Mouse (Mus musculus) E14TG2a.4 (cell line): ENCODE measurements at regions not wholly inside any gene's neighbourhood (a gene's known extent, or its start where the extent isn't known, plus 50 kb on each side); places are given as distances from the start of the nearest gene placed in this dataset.

Experiments used
- H3K27me3 ChIP-seq: 2 replicates; pipeline ENCODE4 v1.6.1; 2014; ENCODE audit warnings: low read length, control low read depth; ENCODE audit not compliant: insufficient read depth
- H3K36me3 ChIP-seq: 2 replicates; pipeline ENCODE4 v1.6.1; 2014; ENCODE audit warnings: low read length, control low read depth; ENCODE audit not compliant: insufficient read depth
- H3K4me1 ChIP-seq: replicated peaks from 2 replicates; pipeline ENCODE4 v1.6.1; 2014; ENCODE audit warnings: low read depth, low read length, control low read depth
- H3K4me3 ChIP-seq: replicated peaks from 2 replicates; pipeline ENCODE4 v1.5.1; 2014; ENCODE audit warnings: mild to moderate bottlenecking, low read length
- H3K9me3 ChIP-seq: 2 replicates; pipeline ENCODE4 v1.6.1; 2014; ENCODE audit warnings: low read length, control low read depth
- CTCF ChIP-seq: conservative IDR thresholded peaks from 2 replicates; pipeline ENCODE4 v1.5.1; 2014; ENCODE audit warnings: low read length
- NANOG ChIP-seq: IDR thresholded peaks from 2 replicates; pipeline ENCODE4 v1.6.1; 2014; ENCODE audit warnings: borderline replicate concordance, low read length, mixed read lengths
- POU5F1 ChIP-seq: IDR thresholded peaks from 2 replicates; pipeline ENCODE4 v1.6.1; 2014; ENCODE audit warnings: low read length, borderline replicate concordance

DNA sequence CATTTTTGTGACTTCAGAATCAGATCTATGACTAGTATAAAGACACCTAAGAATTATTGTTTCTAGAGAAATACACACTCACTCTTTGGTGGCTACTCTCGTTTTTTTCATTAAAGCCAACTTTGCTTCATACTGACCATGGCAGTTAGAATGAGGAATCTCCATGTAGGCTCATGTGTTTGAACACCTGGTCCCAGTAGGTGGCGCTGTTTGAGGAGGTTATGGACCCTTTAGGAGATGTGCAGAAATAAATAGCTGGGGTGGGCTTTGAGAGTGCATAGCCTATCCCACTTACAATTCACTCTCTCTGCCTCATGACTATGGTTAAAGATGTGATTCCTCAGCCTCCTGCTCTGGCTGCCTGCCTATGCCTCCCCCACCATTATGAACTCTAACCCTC is 85.8 kb upstream of the D7Ertd443e start:
- no peak for TF ChIP-seq NANOG
- peak; percentile 77 for TF ChIP-seq CTCF
- no peak for TF ChIP-seq POU5F1
- Histone ChIP-seq H3K4me1 (no peaks in the 10 kb centered on the region), H3K36me3 (no peaks in the 10 kb centered on the region), H3K4me3 (no peak overlapping the region), H3K9me3 (no peaks in the 10 kb centered on the region), H3K27me3 (no peaks in the 10 kb centered on the region)

DNA sequence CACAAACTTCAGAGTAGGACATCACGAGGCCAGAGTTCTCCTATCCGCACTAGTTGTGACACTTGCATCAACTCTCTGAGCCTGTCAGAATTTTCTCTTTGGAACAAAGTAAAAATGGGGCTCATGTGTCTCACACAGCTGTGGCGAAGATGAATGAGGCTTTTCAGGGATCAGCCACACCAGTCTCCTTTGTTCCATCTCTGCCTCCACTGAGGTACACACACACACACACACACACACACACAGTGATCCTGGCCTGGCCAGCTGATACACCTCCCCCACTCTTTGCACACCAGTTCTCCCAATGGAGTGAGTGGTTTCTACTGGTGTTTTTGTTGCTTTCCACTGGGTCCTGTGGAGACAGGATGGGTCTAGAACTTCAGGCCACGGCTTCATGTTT is 105.9 kb upstream of the D7Ertd443e start:
- no peaks in the 10 kb centered on the region for H3K36me3 ChIP-seq
- no peaks in the 10 kb centered on the region for H3K27me3 ChIP-seq
- H3K4me1 ChIP-seq: no peaks in the 10 kb centered on the region
- H3K9me3 ChIP-seq: no peaks in the 10 kb centered on the region
- H3K4me3 ChIP-seq: no peak overlapping the region
- TF ChIP-seq CTCF: no peak
- no peak for TF ChIP-seq NANOG
- TF ChIP-seq POU5F1: no peak

DNA sequence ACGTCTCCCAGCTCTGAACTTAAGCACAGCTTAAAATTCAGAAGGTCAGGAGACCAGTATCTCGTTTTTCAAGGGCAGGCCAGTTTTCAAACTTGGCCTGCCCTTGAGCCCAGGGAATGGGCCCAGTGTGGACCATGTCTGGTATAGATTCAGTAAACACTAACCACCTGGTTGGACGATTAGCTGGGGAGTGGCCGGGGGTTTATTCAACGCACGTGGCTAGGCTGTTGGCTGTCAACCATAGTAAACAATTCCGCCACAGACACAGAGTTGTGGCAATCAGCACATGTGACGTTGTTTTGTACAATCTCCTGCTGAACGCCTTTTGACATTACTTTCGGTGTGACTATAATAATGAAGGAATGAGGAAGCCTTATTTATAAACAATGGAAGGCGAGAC is 111.8 kb upstream of the D7Ertd443e start:
- Histone ChIP-seq H3K4me1 (no peaks in the 10 kb centered on the region; the same call in 1 of the 2 replicates), H3K36me3 (no peaks in the 10 kb centered on the region), H3K27me3 (no peaks in the 10 kb centered on the region; the same call in 1 of the 2 replicates), H3K4me3 (no peak overlapping the region), H3K9me3 (no peaks in the 10 kb centered on the region)
- no peak for TF ChIP-seq NANOG
- TF ChIP-seq POU5F1: no peak
- no peak for TF ChIP-seq CTCF

DNA sequence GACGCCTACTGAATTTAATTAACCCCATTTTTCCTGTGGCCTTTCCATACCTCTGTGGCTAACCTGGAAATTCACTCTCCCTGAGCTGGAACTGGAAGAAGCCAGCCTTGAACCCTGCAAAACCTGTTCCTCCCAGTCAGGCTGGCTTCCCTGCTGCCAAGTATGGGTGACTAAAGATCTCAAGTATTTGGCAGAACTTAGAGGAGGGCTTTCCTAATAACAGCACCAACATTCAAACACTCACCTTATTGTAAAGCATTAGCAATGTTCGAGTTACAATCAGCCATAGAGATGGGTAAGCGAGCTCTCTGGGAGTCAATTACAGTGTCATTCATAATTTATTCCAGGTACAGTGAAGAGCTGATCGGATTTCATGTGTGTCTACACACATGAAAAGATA is 112.4 kb upstream of the D7Ertd443e start:
- no peak overlapping the region for H3K4me3 ChIP-seq
- no peaks in the 10 kb centered on the region for H3K36me3 ChIP-seq
- no peak for TF ChIP-seq CTCF
- TF ChIP-seq POU5F1: no peak
- no peak for TF ChIP-seq NANOG
- H3K27me3 ChIP-seq: no peaks in the 10 kb centered on the region; the same call in 1 of the 2 replicates
- H3K9me3 ChIP-seq: no peaks in the 10 kb centered on the region
- H3K4me1 ChIP-seq: no peaks in the 10 kb centered on the region; the same call in 1 of the 2 replicates

DNA sequence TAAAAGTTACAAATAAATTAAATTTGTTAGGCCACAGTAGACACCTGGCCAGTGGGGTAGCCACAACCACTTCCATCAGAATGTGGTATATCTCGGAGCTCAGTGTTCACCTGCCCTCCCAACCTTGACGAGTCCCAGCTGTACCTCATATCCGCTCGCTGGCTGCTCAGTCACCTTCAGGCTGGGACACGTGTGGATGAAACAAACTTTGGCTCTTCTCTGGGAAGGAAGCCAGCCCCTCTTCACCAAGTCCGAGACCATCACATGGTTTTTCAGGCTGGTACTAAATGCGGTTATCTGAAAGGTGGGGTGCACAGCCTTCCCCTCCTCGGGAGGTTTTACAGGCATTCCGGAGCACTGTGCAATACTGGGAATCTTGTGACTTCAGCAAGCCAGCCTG is 113.3 kb upstream of the D7Ertd443e start:
- no peak for TF ChIP-seq NANOG
- no peak for TF ChIP-seq CTCF
- no peak for TF ChIP-seq POU5F1
- H3K4me3 ChIP-seq: no peak overlapping the region
- H3K4me1 ChIP-seq: no peaks in the 10 kb centered on the region; the same call in 1 of the 2 replicates
- no peaks in the 10 kb centered on the region for H3K36me3 ChIP-seq
- H3K27me3 ChIP-seq: no peaks in the 10 kb centered on the region; the same call in 1 of the 2 replicates
- H3K9me3 ChIP-seq: no peaks in the 10 kb centered on the region

DNA sequence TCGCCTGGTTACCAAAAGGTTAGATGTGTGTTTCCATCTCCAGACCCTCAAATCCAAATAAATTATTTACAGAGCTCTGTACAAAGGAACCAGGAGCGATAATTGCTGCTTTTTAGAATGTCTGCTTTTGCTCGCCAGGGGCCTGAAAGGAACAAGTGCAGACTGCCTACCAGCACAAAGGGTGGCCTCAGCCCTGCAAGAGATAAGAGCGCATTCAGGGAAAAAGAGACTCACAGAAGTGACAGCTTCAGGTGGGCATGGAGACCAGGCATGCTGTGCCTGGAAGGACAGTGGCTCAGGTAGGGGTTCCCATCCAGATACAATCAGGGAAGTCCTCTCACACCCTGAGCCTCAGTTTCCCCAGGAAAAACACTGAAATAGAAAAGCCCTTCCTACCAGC is 114.0 kb upstream of the D7Ertd443e start:
- H3K4me3 ChIP-seq: no peak overlapping the region
- no peaks in the 10 kb centered on the region for H3K9me3 ChIP-seq
- H3K27me3 ChIP-seq: no peaks in the 10 kb centered on the region; the same call in 1 of the 2 replicates
- no peaks in the 10 kb centered on the region for H3K36me3 ChIP-seq
- no peaks in the 10 kb centered on the region; the same call in 1 of the 2 replicates for H3K4me1 ChIP-seq
- TF ChIP-seq NANOG (no peak), CTCF (no peak), POU5F1 (no peak)

DNA sequence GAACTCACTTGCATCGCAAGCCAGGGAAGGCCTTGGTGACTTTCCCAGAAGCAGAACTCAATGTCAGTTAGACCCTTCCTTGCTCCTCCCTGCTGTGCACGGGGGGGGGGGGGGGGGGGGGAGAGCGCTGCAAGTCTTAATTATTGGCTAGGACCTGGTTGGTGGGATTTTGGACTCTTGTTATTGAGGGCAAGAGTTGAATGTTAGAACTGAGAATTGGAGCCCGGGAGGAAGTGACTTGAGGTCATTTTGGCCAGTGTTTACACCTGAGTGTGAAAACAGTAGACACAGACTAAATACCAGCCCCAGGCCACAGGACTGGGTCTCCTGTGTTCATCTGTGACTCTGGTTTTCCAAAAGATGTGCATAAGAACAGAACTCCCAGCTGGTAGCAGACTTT is 114.7 kb upstream of the D7Ertd443e start:
- no peaks in the 10 kb centered on the region; the same call in 1 of the 2 replicates for H3K4me1 ChIP-seq
- TF ChIP-seq NANOG: no peak
- no peak for TF ChIP-seq CTCF
- TF ChIP-seq POU5F1: no peak
- H3K36me3 ChIP-seq: no peaks in the 10 kb centered on the region
- no peak overlapping the region for H3K4me3 ChIP-seq
- H3K9me3 ChIP-seq: no peaks in the 10 kb centered on the region
- no peaks in the 10 kb centered on the region; the same call in 1 of the 2 replicates for H3K27me3 ChIP-seq

DNA sequence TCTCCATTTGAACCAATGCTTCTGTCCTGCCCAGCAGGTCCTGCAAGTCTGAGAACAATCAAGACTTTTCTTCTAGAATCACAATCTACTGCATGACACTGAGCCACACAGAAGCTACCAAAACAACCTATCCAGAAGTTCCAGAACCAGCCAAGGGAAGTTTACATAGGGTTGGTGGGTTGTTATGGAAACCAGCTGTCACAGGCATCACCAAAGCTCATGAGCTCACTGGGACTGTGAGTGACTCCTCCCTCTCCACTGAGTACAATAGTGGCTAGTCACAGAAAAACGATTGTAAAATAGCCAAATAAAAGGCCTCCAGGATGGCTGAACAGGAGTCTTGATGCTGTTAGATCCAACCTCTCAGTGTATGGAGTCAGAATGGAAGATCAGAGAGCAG is 115.6 kb upstream of the D7Ertd443e start:
- TF ChIP-seq CTCF (no peak), NANOG (no peak), POU5F1 (no peak)
- no peaks in the 10 kb centered on the region for H3K9me3 ChIP-seq
- no peaks in the 10 kb centered on the region; the same call in 1 of the 2 replicates for H3K27me3 ChIP-seq
- H3K4me1 ChIP-seq: no peaks in the 10 kb centered on the region; the same call in 1 of the 2 replicates
- no peaks in the 10 kb centered on the region for H3K36me3 ChIP-seq
- H3K4me3 ChIP-seq: no peak overlapping the region

DNA sequence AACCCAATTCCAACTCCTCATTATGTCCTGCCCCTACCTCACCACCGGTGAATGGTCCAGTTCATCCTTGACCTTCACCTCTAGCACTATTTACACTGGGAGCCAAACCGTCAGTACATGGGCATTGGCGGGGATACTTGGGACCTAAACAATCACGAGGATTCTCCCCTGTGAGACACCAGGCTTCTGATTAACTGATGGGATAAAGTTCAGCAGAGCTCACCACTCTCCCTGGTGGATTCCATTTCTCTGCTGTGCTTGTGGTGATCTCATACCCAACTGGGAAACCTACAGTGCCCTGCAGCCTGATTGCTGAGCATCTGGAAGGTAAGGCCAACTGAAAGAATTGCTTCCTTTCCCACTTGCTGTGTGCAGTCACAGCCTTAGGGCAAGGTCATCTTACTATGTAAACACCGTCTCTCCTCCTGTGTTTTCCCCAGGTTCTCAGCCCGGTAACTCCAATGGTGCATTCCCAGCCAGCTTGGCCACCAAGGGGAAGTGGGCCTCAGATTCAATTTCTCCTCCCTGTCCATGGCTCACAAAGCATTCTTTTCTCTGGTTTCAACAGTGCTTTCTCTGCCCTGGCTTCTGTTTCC is 125.0 kb upstream of the D7Ertd443e start:
- Histone ChIP-seq H3K9me3 (no peaks in the 10 kb centered on the region), H3K27me3 (no peaks in the 10 kb centered on the region), H3K36me3 (no peaks in the 10 kb centered on the region), H3K4me1 (no peaks in the 10 kb centered on the region), H3K4me3 (no peak overlapping the region)
- TF ChIP-seq NANOG (no peak), POU5F1 (no peak)
